Mouse (Mus musculus) lung, postnatal 25 days (tissue): ENCODE results near the gene Fbxo27.
A peak's percentile ranks its signal among the peaks of the same experiment; 100 is the strongest.
"Not testable (repeated sequence)": the region's sequence is repeated elsewhere in the genome, so short reads cannot be mapped to it uniquely, and the experiment has no call there.

Experiments
- DNase-seq: peaks from one replicate; pipeline ENCODE4 v3.0.0; 2022; ENCODE audit warnings: low spot score

The Fbxo27 gene

GRCm38 (mm10) chr7:28692545-28693320 lies at the start of gene Fbxo27:
TSS of gene Fbxo27 (plus strand) at chr7:28692849.
- DNase-seq = no peak

GRCm38 (mm10) chr7:28645366-28645765 lies 47.3 kb upstream of the Fbxo27 start:
- DNase-seq = no peak

DNA sequence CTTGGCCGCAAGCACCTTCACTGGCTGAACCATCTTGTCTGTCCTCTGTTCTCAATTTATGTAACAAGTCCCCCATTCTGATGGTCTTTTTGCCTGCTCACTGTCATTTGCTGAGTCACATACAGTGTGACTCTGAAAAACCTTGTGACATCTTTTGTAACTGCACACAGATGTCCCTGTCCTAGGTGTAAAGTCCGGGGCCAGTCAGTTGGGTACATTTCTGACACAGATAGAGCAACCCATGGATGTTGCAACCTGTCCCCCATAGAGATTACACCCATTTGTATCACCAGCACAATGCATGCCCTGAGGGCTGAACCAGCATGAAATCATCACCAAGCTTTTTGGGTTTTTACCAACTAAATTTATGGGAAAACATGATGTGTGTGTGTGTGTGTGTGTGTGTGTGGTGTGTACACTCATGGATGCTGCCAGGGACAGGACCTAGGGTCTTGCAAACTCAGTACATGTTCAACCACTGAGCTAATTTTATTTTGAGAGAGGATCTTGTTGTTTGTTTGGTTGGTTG lies 46.6 kb upstream of the Fbxo27 start:
- no peak for DNase-seq

DNA sequence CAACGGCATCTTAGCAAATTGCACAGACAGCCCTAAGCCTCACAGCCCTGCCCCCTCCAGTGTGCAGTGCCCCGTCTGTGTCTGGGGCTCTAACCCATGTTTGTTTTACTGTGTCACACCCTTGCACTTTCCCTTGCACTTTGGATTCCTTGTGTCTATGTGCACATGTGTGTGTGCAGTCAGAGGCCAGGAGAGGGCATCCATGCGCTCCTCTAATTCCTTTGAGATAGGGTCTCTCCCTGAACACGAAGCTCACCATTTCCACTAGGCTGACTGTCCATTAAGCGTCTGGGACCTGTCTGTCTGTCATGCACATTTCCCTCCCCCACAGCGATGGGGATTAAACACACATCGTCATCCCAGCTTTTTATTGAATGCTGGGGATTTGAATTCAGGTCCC lies 45.6 kb upstream of the Fbxo27 start:
- DNase-seq = no peak

DNA sequence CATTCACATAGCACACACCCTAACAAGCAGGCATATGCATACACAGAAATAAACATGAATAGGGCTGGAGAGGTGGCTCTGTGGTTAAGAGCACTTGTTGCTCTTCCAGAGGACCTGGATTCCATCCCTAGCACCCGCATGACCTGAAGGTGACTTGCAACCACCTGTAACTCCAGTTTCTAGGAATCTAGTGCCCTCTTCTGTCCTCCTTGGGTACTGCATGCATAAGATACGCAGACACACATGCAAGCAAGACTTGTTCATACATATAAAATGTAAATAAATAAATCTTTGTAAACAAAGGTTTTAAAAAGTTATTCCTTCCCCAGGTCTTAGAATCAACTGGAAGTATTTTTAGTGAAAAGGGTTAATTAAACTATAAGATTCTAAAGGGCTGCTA lies 41.5 kb upstream of the Fbxo27 start:
- DNase-seq = no peak

- no peak for DNase-seq
Observed at GRCm38 (mm10) chr7:28656430-28656829, 36.2 kb upstream of the Fbxo27 start.

GRCm38 (mm10) chr7:28665620-28666579 lies 26.7 kb upstream of the Fbxo27 start:
- DNase-seq = no peak

GRCm38 (mm10) chr7:28671172-28671571 lies 21.5 kb upstream of the Fbxo27 start:
- DNase-seq = peak; percentile 20

DNA sequence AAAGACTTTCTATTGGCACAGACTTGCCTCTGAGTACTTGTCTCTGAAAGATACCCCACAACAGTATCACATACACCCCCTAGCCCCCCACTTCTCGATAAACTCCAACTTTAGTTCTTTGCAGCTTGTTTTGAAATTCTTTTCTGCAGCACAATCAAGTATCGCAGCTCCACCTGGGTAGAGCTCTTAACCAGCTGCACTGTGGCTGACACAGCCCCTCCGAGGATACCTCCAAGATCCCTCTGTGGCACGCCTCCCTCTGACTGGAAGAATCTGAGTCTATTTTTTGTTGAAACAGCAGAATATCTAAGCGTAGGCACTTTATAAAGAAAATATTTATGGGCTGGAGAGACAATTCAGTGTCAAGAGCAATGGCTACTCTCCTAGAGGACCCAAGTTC lies 20.4 kb upstream of the Fbxo27 start:
- no peak for DNase-seq

DNA sequence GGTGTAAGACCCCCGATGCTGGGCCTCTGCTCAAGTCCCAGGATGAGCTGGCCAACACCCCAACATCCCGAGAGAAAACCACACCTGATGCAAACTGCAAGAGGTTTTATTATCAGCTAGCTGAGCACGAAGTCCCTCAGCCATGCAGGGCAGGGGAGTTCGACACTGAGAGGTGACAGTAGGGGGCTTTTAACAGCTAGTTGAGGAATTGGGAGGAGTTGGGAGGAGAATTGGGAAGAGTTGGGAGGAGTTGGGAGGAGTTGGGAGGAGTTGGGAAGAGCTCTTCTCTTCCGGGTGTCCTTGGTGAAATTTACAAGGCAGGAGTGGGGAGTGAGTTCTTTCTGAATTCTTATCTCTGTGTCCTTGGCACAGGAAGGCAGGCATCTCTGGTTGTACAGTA lies 19.9 kb upstream of the Fbxo27 start:
- DNase-seq = not testable (repeated sequence)

- DNase-seq = no peak
Observed at GRCm38 (mm10) chr7:28674994-28675393, 17.7 kb upstream of the Fbxo27 start.

GRCm38 (mm10) chr7:28675746-28676145 lies 16.9 kb upstream of the Fbxo27 start:
- DNase-seq = peak; percentile 33

DNA sequence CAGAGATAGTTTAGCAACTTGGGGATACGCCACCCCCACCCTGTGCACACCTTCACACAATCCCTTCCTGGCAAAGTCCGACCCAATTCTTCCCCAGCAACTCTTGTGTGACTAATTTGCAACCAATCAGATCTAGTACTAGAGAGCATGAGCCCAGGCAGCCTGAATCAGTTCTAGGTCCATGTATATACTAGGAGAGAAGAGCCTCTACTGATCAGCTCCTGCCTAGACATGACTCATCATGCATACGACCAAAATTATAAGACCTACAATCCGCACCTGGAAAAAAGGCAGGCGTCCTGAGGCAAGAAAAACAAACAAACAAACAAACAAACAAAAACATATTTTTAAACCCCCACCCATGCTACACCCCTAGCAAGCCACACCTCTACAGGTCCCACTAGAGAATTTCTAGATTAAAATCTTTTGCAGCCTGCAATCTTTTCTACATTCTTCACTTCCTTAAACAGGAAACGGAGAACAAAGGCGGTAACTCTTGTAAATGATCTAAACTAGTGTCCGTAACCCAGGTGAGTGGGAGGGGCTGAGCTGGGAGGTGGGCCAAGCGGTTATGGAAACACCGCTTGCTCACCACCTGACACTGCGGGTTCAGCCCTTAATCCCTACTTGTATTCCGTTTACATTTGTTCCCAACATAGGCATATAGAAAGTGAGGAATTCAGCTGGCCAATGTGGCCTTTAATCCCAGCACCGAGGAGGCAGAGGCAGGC lies 15.7 kb upstream of the Fbxo27 start:
- DNase-seq = peak; percentile 6

- no peak for DNase-seq
Observed at GRCm38 (mm10) chr7:28677624-28678023, 15.0 kb upstream of the Fbxo27 start.

DNA sequence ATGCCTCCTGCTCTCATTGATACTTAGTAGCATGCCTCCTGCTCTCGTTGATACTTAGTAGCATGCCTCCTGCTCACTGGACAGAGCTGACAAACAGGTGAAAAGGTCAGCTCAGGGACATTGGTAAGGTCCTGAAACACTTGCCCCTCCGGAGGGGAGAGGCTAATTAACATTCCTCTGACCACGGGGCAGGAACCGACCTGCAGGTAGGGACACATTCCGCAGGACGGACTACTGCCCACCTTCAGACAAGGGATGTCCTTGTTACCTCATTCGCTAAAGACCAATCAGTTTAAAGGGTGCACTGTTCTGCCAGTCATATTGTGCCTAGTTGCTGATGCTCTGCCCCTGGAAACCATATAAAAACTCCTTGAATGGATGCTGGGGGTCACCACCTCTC lies 1.6 kb upstream of the Fbxo27 start:
- no peak for DNase-seq

- peak; percentile 88 for DNase-seq
Observed at GRCm38 (mm10) chr7:28693321-28693966, 795 bp downstream of the Fbxo27 start.

GRCm38 (mm10) chr7:28694423-28694822 lies 1.8 kb downstream of the Fbxo27 start:
- no peak for DNase-seq

DNA sequence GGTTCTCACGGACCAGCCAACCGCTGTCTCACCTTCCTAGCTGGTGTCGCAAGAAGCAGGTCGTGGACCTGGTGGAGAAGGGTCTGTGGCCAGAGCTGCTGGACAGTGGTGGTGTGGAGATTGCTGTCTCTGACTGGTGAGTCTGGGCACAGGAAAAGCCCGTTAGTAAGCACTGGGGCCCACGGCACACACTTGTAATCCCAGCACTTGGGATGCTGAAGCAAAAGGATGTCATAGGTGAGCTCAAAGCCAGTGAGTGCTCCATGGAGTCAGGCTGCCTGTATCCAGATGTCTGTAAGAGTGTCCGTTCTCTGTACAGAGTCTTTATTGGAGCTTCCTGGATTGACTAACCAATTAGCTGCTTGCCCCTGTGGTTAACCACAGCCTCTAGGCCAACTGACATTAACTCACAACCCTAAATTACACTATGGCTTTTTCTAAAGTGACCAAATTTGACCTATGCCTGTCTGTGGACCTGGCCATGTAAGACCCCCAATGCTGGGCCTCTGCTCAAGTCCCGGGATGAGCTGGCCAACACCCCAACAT lies 2.4 kb downstream of the Fbxo27 start:
- DNase-seq = no peak

DNA sequence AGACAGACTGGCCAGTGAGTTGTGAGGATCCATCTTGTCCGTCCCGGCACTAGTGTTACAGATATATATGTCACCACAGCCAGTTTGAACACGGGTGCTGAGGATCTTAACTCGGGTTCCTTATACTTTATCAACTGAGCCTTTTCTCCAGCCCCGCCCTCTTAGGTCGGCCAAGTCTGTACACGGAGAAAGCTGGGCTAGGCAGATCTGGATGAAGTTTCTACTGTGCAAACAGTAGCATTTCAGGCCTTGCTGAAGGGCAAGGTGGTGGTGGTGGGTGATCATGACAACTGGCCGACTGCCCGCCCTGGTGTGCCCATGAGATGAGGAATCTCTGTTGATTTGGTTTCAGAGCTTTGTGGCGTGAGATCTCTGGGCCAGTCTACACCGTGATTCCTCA lies 4.6 kb downstream of the Fbxo27 start:
- DNase-seq = no peak

GRCm38 (mm10) chr7:28700269-28700668 lies 7.6 kb downstream of the Fbxo27 start:
- DNase-seq = no peak

- not testable (repeated sequence) for DNase-seq
Observed at GRCm38 (mm10) chr7:28701306-28701705, 8.7 kb downstream of the Fbxo27 start.
